ENCODE assay signal across 8 mouse cellular contexts in genomic region chr6:149057947-149058391, GRCm38 (mm10). TPM values are rescaled to one million over a fixed set of nuclear protein-coding genes. Genes with fewer than 3 reads are reported as not detected.
DNase-seq lines count a peak whose midpoint lies in the region; ATAC-seq and TF ChIP-seq lines count a peak whose summit lies in the region.

No protein-coding gene starts in this region.

- no peaks in the 10 kb centered on the region for H3K9me3 ChIP-seq in forebrain, postnatal 0 days (ENCODE audit: low read length)
- H3K9me3 ChIP-seq in forebrain, embryonic 13.5 days (replicated peaks): no peaks in the 10 kb centered on the region

- H3K27me3 ChIP-seq in forebrain, postnatal 0 days (ENCODE audit: insufficient read depth, low read length): no peaks in the 10 kb centered on the region
- H3K27me3 ChIP-seq in forebrain, embryonic 13.5 days: no peaks in the 10 kb centered on the region

- no peak overlapping the region for H3K9ac ChIP-seq in forebrain, postnatal 0 days
- H3K9ac ChIP-seq in forebrain, embryonic 13.5 days: no peak overlapping the region

- peak; percentile 45 for TF ChIP-seq CTCF in forebrain, postnatal 0 days (IDR thresholded peaks at IDR 0.05; ENCODE audit: low read depth)

- no peak overlapping the region for H3K27ac ChIP-seq in forebrain, postnatal 0 days (ENCODE audit: low read depth, low read length)
- no peak overlapping the region for H3K27ac ChIP-seq in forebrain, embryonic 13.5 days

- no peak overlapping the region for H3K4me2 ChIP-seq in forebrain, postnatal 0 days (ENCODE audit: low read depth)
- no peak overlapping the region for H3K4me2 ChIP-seq in forebrain, embryonic 13.5 days

- WGBS in forebrain, postnatal 0 days: 51% methylated on average over 3 of the region's 3 CpGs
- 57% methylated on average over 3 of the region's 3 CpGs for WGBS in forebrain, embryonic 13.5 days

- ATAC-seq in forebrain, postnatal 0 days: no peak
- ATAC-seq in forebrain, embryonic 13.5 days: no peak
- ATAC-seq in granulocyte monocyte progenitor cell, adult 5-6 weeks (replicated peaks; ENCODE audit: poor library complexity, severe bottlenecking): peak; percentile 77
- no peak for ATAC-seq in activated CD4-positive, CD25-positive, alpha-beta regulatory T cell, adult 4 months

- H3K4me3 ChIP-seq in forebrain, postnatal 0 days (ENCODE audit: low read depth, low read length): no peak overlapping the region
- H3K4me3 ChIP-seq in forebrain, embryonic 13.5 days: no peak overlapping the region

- H3K36me3 ChIP-seq in forebrain, postnatal 0 days (ENCODE audit: insufficient read depth): no peaks in the 10 kb centered on the region
- H3K36me3 ChIP-seq in forebrain, embryonic 13.5 days (ENCODE audit: poor library complexity, severe bottlenecking): no peaks in the 10 kb centered on the region

- no peaks in the 10 kb centered on the region for H3K4me1 ChIP-seq in forebrain, postnatal 0 days (ENCODE audit: insufficient read depth)
- H3K4me1 ChIP-seq in forebrain, embryonic 13.5 days: no peaks in the 10 kb centered on the region

- DNase-seq in forebrain, postnatal 0 days: peak; percentile 26
- peak; percentile 2 for DNase-seq in thymus, postnatal 25 days
- no peak for DNase-seq in thymus, adult 18-20 months
- DNase-seq in lung, postnatal 10 days: peak; percentile 57
- DNase-seq in gastrocnemius, adult 8-10 months (ENCODE audit: low spot score in 2 of 2): no peak

RNA-seq across cellular contexts. Expression of gene Dennd5b, which starts 43.5 kb away (rescaled TPM):
- 36.2 and 42.2 TPM in 2 replicates for total RNA-seq in forebrain, postnatal 0 days (2014; rRNA removed)
- 5.1 and 10.3 TPM in 2 replicates for polyA plus RNA-seq in forebrain, postnatal 0 days (2015; fragmentation: Nextera tagmentation; extraction: Ambion mirVana)
- polyA plus RNA-seq in forebrain, embryonic 13.5 days (2015; fragmentation: Nextera tagmentation; extraction: Ambion mirVana): 13.5 and 13.9 TPM in 2 replicates
- 2.0 and 4.0 TPM in 2 replicates for total RNA-seq in granulocyte monocyte progenitor cell, adult 5-6 weeks (2014; fragmentation: Nextera tagmentation)
- 0.67 and 0.95 TPM in 2 replicates for total RNA-seq in granulocyte monocyte progenitor cell, adult 5-6 weeks (2017)
- under 1 TPM; 0.45 to 0.98 TPM for polyA plus RNA-seq in activated CD4-positive, CD25-positive, alpha-beta regulatory T cell, adult 4 months (2017; shearing (Covaris generic))
- 1 to 10 TPM; 6.8 to 8.8 (median 7.2) TPM for total RNA-seq in gastrocnemius, adult 8-10 months (2022)

Comparison
In these comparisons a context has a peak if more than half of its experiments do, and no peak if none do; other contexts are left out.
1. DNase-seq: peak in forebrain, postnatal 0 days (single experiment), thymus, postnatal 25 days (single experiment) and lung, postnatal 10 days (single experiment); none in thymus, adult 18-20 months (0 of 2) and gastrocnemius, adult 8-10 months (0 of 2).